Mouse (Mus musculus) hindbrain, embryonic 10.5 days (tissue): ENCODE measurements around the gene Gm20518. TPM values are rescaled to one million over a fixed set of nuclear protein-coding genes. Genes with fewer than 3 reads are reported as not detected.

Experiments
- DNase-seq: peaks from one replicate; pipeline ENCODE4 v3.0.0-alpha.2; 2017; ENCODE audit warnings: low spot score
- H3K27ac ChIP-seq: fragments of 300-500 bp; sonication (generic); 2 replicates; pipeline ENCODE4 v1.5.1; 2016; ENCODE audit warnings: mild to moderate bottlenecking, moderate library complexity
- H3K27me3 ChIP-seq: fragments of 300-500 bp; sonication (generic); 2 replicates; pipeline ENCODE4 v1.6.1; 2016; ENCODE audit warnings: mild to moderate bottlenecking; ENCODE audit not compliant: poor library complexity, insufficient read depth, severe bottlenecking
- H3K36me3 ChIP-seq: fragments of 300-500 bp; sonication (generic); 2 replicates; pipeline ENCODE4 v1.6.1; 2016; ENCODE audit warnings: mild to moderate bottlenecking, moderate library complexity
- H3K4me1 ChIP-seq: fragments of 300-500 bp; sonication (generic); replicated peaks from 2 replicates; pipeline ENCODE4 v1.6.1; 2016; ENCODE audit warnings: mild to moderate bottlenecking
- H3K4me3 ChIP-seq: fragments of 300-500 bp; sonication (generic); 2 replicates; pipeline ENCODE4 v1.5.1; 2016; ENCODE audit warnings: mild to moderate bottlenecking, moderate library complexity
- H3K9me3 ChIP-seq: fragments of 300-500 bp; sonication (generic); 2 replicates; pipeline ENCODE4 v1.6.1; 2016; ENCODE audit warnings: mild to moderate bottlenecking, moderate library complexity
- WGBS: fragments of 180-500 bp; shearing (Covaris S2); methylation state at CpG from one replicate; pipeline ENCODE4 v1.1.7; 2016; 5-methylcytosine and 5-hydroxymethylcytosine counted together
- polyA plus RNA-seq: library from polyadenylated mRNA; unstranded; fragments of >200 nt; fragmentation: Nextera tagmentation; extraction: Ambion mirVana; gene quantifications from 2 replicates; pipeline ENCODE4 v1.2.1, GENCODE M21; 2016

The Gm20518 gene
- polyA plus RNA-seq, 1 experiment from 2014 or later, result 0.20 TPM

GRCm38 (mm10) chr16:17796971-17797811 is 94.3 kb downstream of the Gm20518 start, which contains the start of gene Scarf2:
Gene Scarf2, plus strand, starts transcription at chr16:17797282.
- Histone ChIP-seq H3K4me3 (peak within 1 kb of the TSS; percentile 63), H3K27ac (peak within 1 kb of the TSS; percentile 86), H3K9me3 (no peaks in the 10 kb centered on the region), H3K36me3 (peaks cover 18% of the 10 kb centered on the region), H3K4me1 (peaks cover 29% of the 10 kb centered on the region), H3K27me3 (peaks cover 89% of the 10 kb centered on the region)
- peak; percentile 66 for DNase-seq
- WGBS, result under 1% methylated on average over 81 of the region's 81 CpGs

DNA sequence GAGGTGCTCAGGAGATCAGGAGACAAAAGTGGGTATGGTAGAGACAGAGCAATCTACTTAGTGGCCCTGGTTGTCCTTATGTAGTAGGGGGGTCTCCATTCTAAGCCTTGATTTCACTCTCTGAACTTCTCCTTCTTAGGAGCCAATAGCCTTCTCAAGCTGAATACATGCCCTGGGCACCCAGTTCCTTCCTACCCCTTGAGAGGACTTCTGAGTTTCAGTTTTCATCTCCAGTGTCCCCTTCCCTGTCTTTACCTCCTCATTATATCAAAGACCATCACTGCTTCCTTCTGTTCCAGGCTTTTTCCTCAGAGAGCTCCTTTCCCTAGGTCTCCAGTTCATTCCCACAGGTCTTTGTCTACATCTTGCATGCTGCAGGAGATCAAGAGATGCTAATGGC is 95.0 kb downstream of the Gm20518 start:
- Histone ChIP-seq H3K4me1 (peaks cover 28% of the 10 kb centered on the region), H3K36me3 (peaks cover 25% of the 10 kb centered on the region), H3K4me3 (peak overlapping the region; percentile 63), H3K27ac (peak overlapping the region; percentile 86), H3K9me3 (no peaks in the 10 kb centered on the region), H3K27me3 (peaks cover 83% of the 10 kb centered on the region)
- DNase-seq, result no peak

- H3K9me3 ChIP-seq, result no peaks in the 10 kb centered on the region
- no peak for DNase-seq
- WGBS, result 52% methylated on average over 5 of the region's 5 CpGs
- H3K4me1 ChIP-seq, result peaks cover 28% of the 10 kb centered on the region
- peaks cover 34% of the 10 kb centered on the region for H3K36me3 ChIP-seq
- H3K4me3 ChIP-seq, result no peak overlapping the region
- H3K27ac ChIP-seq, result no peak overlapping the region
- peaks cover 74% of the 10 kb centered on the region for H3K27me3 ChIP-seq
Observed at GRCm38 (mm10) chr16:17795643-17796042, 95.8 kb downstream of the Gm20518 start.

DNA sequence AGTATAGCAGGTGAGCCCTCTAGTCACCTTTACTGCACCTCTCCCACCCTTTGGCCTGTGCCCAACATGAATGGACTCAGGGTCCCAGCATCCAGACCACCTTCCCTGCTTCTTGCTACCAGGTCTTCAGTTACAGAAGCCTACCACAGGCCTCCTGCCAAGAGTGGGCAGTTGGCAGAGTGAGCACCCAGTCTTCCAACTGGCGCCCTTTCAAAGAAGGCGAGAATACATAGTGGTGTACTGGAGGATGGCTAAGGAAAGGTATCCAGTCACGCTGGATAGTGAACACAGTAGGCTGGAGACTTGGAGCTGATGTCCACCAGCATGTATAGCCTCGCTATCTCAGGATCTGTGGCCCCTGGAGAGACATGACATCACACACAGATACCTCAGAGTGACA is 97.4 kb downstream of the Gm20518 start:
- Histone ChIP-seq H3K27ac (no peak overlapping the region), H3K4me1 (peaks cover 27% of the 10 kb centered on the region), H3K36me3 (peaks cover 50% of the 10 kb centered on the region), H3K9me3 (no peaks in the 10 kb centered on the region), H3K27me3 (peaks cover 58% of the 10 kb centered on the region), H3K4me3 (no peak overlapping the region)
- DNase-seq, result no peak
- WGBS, result 86% methylated on average over 4 of the region's 4 CpGs

DNA sequence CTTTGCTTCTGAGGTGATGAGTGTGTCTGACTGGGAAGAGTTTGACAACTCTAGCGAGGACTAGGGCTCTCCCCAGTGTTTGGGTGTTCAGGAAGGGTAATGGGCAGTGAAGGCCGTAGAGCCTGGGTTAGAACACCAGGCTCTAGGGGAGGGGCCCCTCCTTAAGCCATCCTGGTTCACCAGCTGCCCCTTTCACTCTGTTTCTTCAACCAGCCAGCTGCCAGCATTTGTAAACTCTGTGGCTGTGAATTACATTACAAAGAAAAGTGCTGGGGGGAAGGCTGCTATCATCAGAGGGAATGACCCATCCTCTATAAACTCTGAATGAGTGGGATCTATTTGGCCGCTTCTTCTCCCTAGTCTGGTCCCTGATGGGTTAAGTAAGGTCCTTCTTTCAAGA is 98.7 kb downstream of the Gm20518 start:
- Histone ChIP-seq H3K27ac (no peak overlapping the region), H3K27me3 (peaks cover 45% of the 10 kb centered on the region), H3K4me1 (peaks cover 13% of the 10 kb centered on the region), H3K9me3 (no peaks in the 10 kb centered on the region), H3K36me3 (peaks cover 63% of the 10 kb centered on the region), H3K4me3 (no peak overlapping the region)
- WGBS, result 71% methylated on average over 3 of the region's 3 CpGs
- no peak for DNase-seq

- H3K4me3 ChIP-seq, result no peak overlapping the region
- DNase-seq, result no peak
- no peaks in the 10 kb centered on the region for H3K9me3 ChIP-seq
- peaks cover 94% of the 10 kb centered on the region for H3K36me3 ChIP-seq
- H3K4me1 ChIP-seq, result no peaks in the 10 kb centered on the region
- no peaks in the 10 kb centered on the region for H3K27me3 ChIP-seq
- WGBS, result 63% methylated on average over 3 of the region's 3 CpGs
- no peak overlapping the region for H3K27ac ChIP-seq
Observed at GRCm38 (mm10) chr16:17785337-17785736, 106.1 kb downstream of the Gm20518 start.

Other genes starting within 250 kb of the Gm20518 start
- 6.5 and 9.8 TPM in 2 replicates for gene Ccdc74a, start 245.2 kb downstream of the Gm20518 start, polyA plus RNA-seq
- gene Med15, start 158.8 kb downstream of the Gm20518 start, polyA plus RNA-seq, result 46.8 and 54.2 TPM in 2 replicates
- gene Klhl22, start 132.1 kb downstream of the Gm20518 start, polyA plus RNA-seq, result 57.5 TPM in 2 replicates
- gene Scarf2, start 94.4 kb downstream of the Gm20518 start, polyA plus RNA-seq, result 5.4 and 9.6 TPM in 2 replicates
- 0.22 TPM in 1 of 2 replicates, not detected in the other for gene B830017H08Rik, start 58.5 kb downstream of the Gm20518 start, polyA plus RNA-seq
- gene Car15, start 53.3 kb downstream of the Gm20518 start, polyA plus RNA-seq, result 1.9 and 2.3 TPM in 2 replicates
- gene Tssk1, start 2.6 kb upstream of the Gm20518 start, polyA plus RNA-seq, result not detected in 2 replicates
- 96.0 and 100 TPM in 2 replicates for gene Dgcr2, start 6.9 kb upstream of the Gm20518 start, polyA plus RNA-seq
- not detected in 2 replicates for gene Tssk2, start 7.0 kb upstream of the Gm20518 start, polyA plus RNA-seq
- gene Ess2, start 19.7 kb upstream of the Gm20518 start, polyA plus RNA-seq, result 54.5 and 57.4 TPM in 2 replicates
- 0.17 TPM in 1 of 2 replicates, not detected in the other for gene Gsc2, start 23.4 kb upstream of the Gm20518 start, polyA plus RNA-seq
- gene Slc25a1, start 36.5 kb upstream of the Gm20518 start, polyA plus RNA-seq, result 115 and 149 TPM in 2 replicates
- not detected in 2 replicates for gene Vpreb2, start 88.8 kb upstream of the Gm20518 start, polyA plus RNA-seq
- 153 and 167 TPM in 2 replicates for gene Dgcr6, start 161.2 kb upstream of the Gm20518 start, polyA plus RNA-seq
- 9.7 and 13.4 TPM in 2 replicates for gene Prodh, start 198.5 kb upstream of the Gm20518 start, polyA plus RNA-seq
- 2.1 and 2.8 TPM in 2 replicates for gene Rtn4r, start 236.0 kb upstream of the Gm20518 start, polyA plus RNA-seq